Mouse (Mus musculus): ENCODE data around the gene Tacc2.

Gene Tacc2

GRCm38 (mm10) chr7:130692943-130693799 lies 115.9 kb downstream of the Tacc2 start:
- DNase-seq, result peak; percentile 56

- DNase-seq, result peak; percentile 19
These were observed 116.6 kb downstream of the Tacc2 start for GRCm38 (mm10) chr7:130693800-130694193.

- DNase-seq, result no peak
These were observed 118.6 kb downstream of the Tacc2 start for GRCm38 (mm10) chr7:130695669-130696338.

- DNase-seq, result peak; percentile 20
These were observed 119.4 kb downstream of the Tacc2 start for GRCm38 (mm10) chr7:130696347-130697234.

- no peak for DNase-seq
These were observed 121.2 kb downstream of the Tacc2 start for GRCm38 (mm10) chr7:130698480-130698879.

GRCm38 (mm10) chr7:130701336-130701735 lies 124.1 kb downstream of the Tacc2 start:
- DNase-seq, result no peak

GRCm38 (mm10) chr7:130705230-130705629 lies 128.0 kb downstream of the Tacc2 start:
- no peak for DNase-seq

- no peak for DNase-seq
These were observed 131.7 kb downstream of the Tacc2 start for GRCm38 (mm10) chr7:130708940-130709339.

GRCm38 (mm10) chr7:130709372-130710274 lies 132.4 kb downstream of the Tacc2 start:
- DNase-seq, result no peak

- no peak for DNase-seq
These were observed 134.6 kb downstream of the Tacc2 start for GRCm38 (mm10) chr7:130711851-130712250.

- no peak for DNase-seq
These were observed 136.1 kb downstream of the Tacc2 start for GRCm38 (mm10) chr7:130713319-130713718.

GRCm38 (mm10) chr7:130715467-130715866 lies 138.2 kb downstream of the Tacc2 start:
- DNase-seq, result no peak

- DNase-seq, result no peak
These were observed 139.1 kb downstream of the Tacc2 start for GRCm38 (mm10) chr7:130716341-130716740.

- DNase-seq, result no peak
These were observed 139.8 kb downstream of the Tacc2 start for GRCm38 (mm10) chr7:130716989-130717388.

- no peak for DNase-seq
These were observed 142.8 kb downstream of the Tacc2 start for GRCm38 (mm10) chr7:130719931-130720598.

GRCm38 (mm10) chr7:130720646-130721335 lies 143.6 kb downstream of the Tacc2 start:
- no peak for DNase-seq

- DNase-seq, result peak; percentile 20
These were observed 148.9 kb downstream of the Tacc2 start for GRCm38 (mm10) chr7:130726185-130726584.

- no peak for DNase-seq
These were observed 149.6 kb downstream of the Tacc2 start for GRCm38 (mm10) chr7:130726724-130727422.

- DNase-seq, result no peak
These were observed 150.3 kb downstream of the Tacc2 start for GRCm38 (mm10) chr7:130727560-130727959.

- DNase-seq, result no peak
These were observed 154.6 kb downstream of the Tacc2 start for GRCm38 (mm10) chr7:130731792-130732191.

All from right cerebral cortex, adult 18-20 months (tissue).